Mouse (Mus musculus): Measurements from ENCODE around the gene Plcl1.
"Not testable (repeated sequence)": the region's sequence is repeated elsewhere in the genome, so short reads cannot be mapped to it uniquely, and the experiment has no call there.

The Plcl1 gene

GRCm38 (mm10) chr1:55445043-55445688 lies 39.4 kb downstream of the Plcl1 start:
- no peak for DNase-seq

GRCm38 (mm10) chr1:55445689-55446044 lies 39.9 kb downstream of the Plcl1 start:
- no peak for DNase-seq

GRCm38 (mm10) chr1:55446273-55446672 lies 40.6 kb downstream of the Plcl1 start:
- peak; percentile 69 for DNase-seq

- DNase-seq: peak; percentile 16
Observed at GRCm38 (mm10) chr1:55446876-55447275, 41.2 kb downstream of the Plcl1 start.

- peak; percentile 60 for DNase-seq
Observed at GRCm38 (mm10) chr1:55447661-55448060, 41.9 kb downstream of the Plcl1 start.

GRCm38 (mm10) chr1:55448104-55448503 lies 42.4 kb downstream of the Plcl1 start:
- DNase-seq: peak; percentile 31

- no peak for DNase-seq
Observed at GRCm38 (mm10) chr1:55449779-55450178, 44.1 kb downstream of the Plcl1 start.

GRCm38 (mm10) chr1:55454119-55454518 lies 48.4 kb downstream of the Plcl1 start:
- DNase-seq: no peak

- no peak for DNase-seq
Observed at GRCm38 (mm10) chr1:55462301-55462700, 56.6 kb downstream of the Plcl1 start.

- peak; percentile 36 for DNase-seq
Observed at GRCm38 (mm10) chr1:55473756-55474155, 68.0 kb downstream of the Plcl1 start.

GRCm38 (mm10) chr1:55474976-55475375 lies 69.3 kb downstream of the Plcl1 start:
- no peak for DNase-seq

- DNase-seq: peak; percentile 57
Observed at GRCm38 (mm10) chr1:55487371-55487770, 81.7 kb downstream of the Plcl1 start.

- DNase-seq: no peak
Observed at GRCm38 (mm10) chr1:55488261-55488660, 82.5 kb downstream of the Plcl1 start.

GRCm38 (mm10) chr1:55489355-55489754 lies 83.6 kb downstream of the Plcl1 start:
- DNase-seq: no peak

- no peak for DNase-seq
Observed at GRCm38 (mm10) chr1:55499872-55500271, 94.2 kb downstream of the Plcl1 start.

GRCm38 (mm10) chr1:55500981-55501682 lies 95.4 kb downstream of the Plcl1 start:
- DNase-seq: no peak

GRCm38 (mm10) chr1:55505811-55506210 lies 100.1 kb downstream of the Plcl1 start:
- no peak for DNase-seq

- DNase-seq: no peak
Observed at GRCm38 (mm10) chr1:55507061-55507460, 101.3 kb downstream of the Plcl1 start.

GRCm38 (mm10) chr1:55509587-55509986 lies 103.9 kb downstream of the Plcl1 start:
- no peak for DNase-seq

GRCm38 (mm10) chr1:55512165-55512564 lies 106.4 kb downstream of the Plcl1 start:
- no peak for DNase-seq

GRCm38 (mm10) chr1:55512799-55513198 lies 107.1 kb downstream of the Plcl1 start:
- DNase-seq: not testable (repeated sequence)

GRCm38 (mm10) chr1:55517182-55517581 lies 111.5 kb downstream of the Plcl1 start:
- no peak for DNase-seq

GRCm38 (mm10) chr1:55523966-55524365 lies 118.2 kb downstream of the Plcl1 start:
- DNase-seq: no peak

- no peak for DNase-seq
Observed at GRCm38 (mm10) chr1:55525100-55525499, 119.4 kb downstream of the Plcl1 start.

GRCm38 (mm10) chr1:55525748-55526147 lies 120.0 kb downstream of the Plcl1 start:
- DNase-seq: no peak
